Mouse (Mus musculus): ENCODE measurements around the gene Eif4h. TPM values are rescaled to one million over a fixed set of nuclear protein-coding genes. Genes with fewer than 3 reads are reported as not detected.
"Not testable (repeated sequence)": the region's sequence is repeated elsewhere in the genome, so short reads cannot be mapped to it uniquely, and the experiment has no call there.

Eif4h gene
- polyA plus RNA-seq, 1 experiment from 2014 or later, result 480 TPM

GRCm38 (mm10) chr5:134675956-134676759 is 36.9 kb upstream of the Eif4h start:
- H3K9me3 ChIP-seq, result no peaks in the 10 kb centered on the region
- peak; percentile 87 for ATAC-seq (ENCODE audit: low FRiP score, low read depth)
- no peaks in the 10 kb centered on the region for H3K27me3 ChIP-seq
- H3K4me1 ChIP-seq, result peaks cover 20% of the 10 kb centered on the region
- peak overlapping the region; percentile 80 for H3K27ac ChIP-seq
- H3K4me3 ChIP-seq, result peak overlapping the region; percentile 37
- H3K36me3 ChIP-seq, result peaks cover 26% of the 10 kb centered on the region
- peak overlapping the region; percentile 68 for H3K4me2 ChIP-seq (replicated peaks)
- H3K9ac ChIP-seq, result peak overlapping the region; percentile 66
- 6% methylated on average over 14 of the region's 14 CpGs for WGBS

- Histone ChIP-seq H3K4me1 (peaks cover 20% of the 10 kb centered on the region), H3K27ac (no peak overlapping the region), H3K27me3 (no peaks in the 10 kb centered on the region), H3K4me2 (replicated peaks) (no peak overlapping the region), H3K9ac (no peak overlapping the region), H3K4me3 (no peak overlapping the region), H3K36me3 (peaks cover 26% of the 10 kb centered on the region), H3K9me3 (no peaks in the 10 kb centered on the region)
- 74% methylated on average over 5 of the region's 5 CpGs for WGBS
- ATAC-seq (ENCODE audit: low FRiP score, low read depth), result no peak
Observed at GRCm38 (mm10) chr5:134674977-134675376, 35.7 kb upstream of the Eif4h start.

GRCm38 (mm10) chr5:134672611-134673010 is 33.3 kb upstream of the Eif4h start:
- ATAC-seq (ENCODE audit: low FRiP score, low read depth), result no peak
- H3K36me3 ChIP-seq, result peaks cover 49% of the 10 kb centered on the region
- H3K4me2 ChIP-seq (replicated peaks), result no peak overlapping the region
- H3K27me3 ChIP-seq, result no peaks in the 10 kb centered on the region
- no peaks in the 10 kb centered on the region for H3K9me3 ChIP-seq
- no peak overlapping the region for H3K9ac ChIP-seq
- H3K4me1 ChIP-seq, result peaks cover 20% of the 10 kb centered on the region
- 88% methylated on average over 6 of the region's 6 CpGs for WGBS
- H3K4me3 ChIP-seq, result no peak overlapping the region
- no peak overlapping the region for H3K27ac ChIP-seq

GRCm38 (mm10) chr5:134672198-134672516 is 32.9 kb upstream of the Eif4h start:
- Histone ChIP-seq H3K9me3 (no peaks in the 10 kb centered on the region), H3K4me2 (replicated peaks) (no peak overlapping the region), H3K9ac (no peak overlapping the region), H3K27ac (no peak overlapping the region), H3K27me3 (no peaks in the 10 kb centered on the region), H3K4me1 (peaks cover 18% of the 10 kb centered on the region), H3K36me3 (peaks cover 53% of the 10 kb centered on the region), H3K4me3 (no peak overlapping the region)
- WGBS, result 84% methylated on average over 1 of the region's 1 CpGs
- no peak for ATAC-seq (ENCODE audit: low FRiP score, low read depth)

GRCm38 (mm10) chr5:134671335-134672197 is 32.3 kb upstream of the Eif4h start:
- H3K9ac ChIP-seq, result no peak overlapping the region
- H3K27ac ChIP-seq, result no peak overlapping the region
- 74% methylated on average over 17 of the region's 17 CpGs for WGBS
- H3K4me3 ChIP-seq, result no peak overlapping the region
- no peak overlapping the region for H3K4me2 ChIP-seq (replicated peaks)
- no peaks in the 10 kb centered on the region for H3K27me3 ChIP-seq
- no peaks in the 10 kb centered on the region for H3K9me3 ChIP-seq
- no peak for ATAC-seq (ENCODE audit: low FRiP score, low read depth)
- H3K4me1 ChIP-seq, result peaks cover 13% of the 10 kb centered on the region
- peaks cover 58% of the 10 kb centered on the region for H3K36me3 ChIP-seq

- 78% methylated on average over 20 of the region's 20 CpGs for WGBS
- no peak overlapping the region for H3K4me2 ChIP-seq (replicated peaks)
- no peak overlapping the region for H3K27ac ChIP-seq
- ATAC-seq (ENCODE audit: low FRiP score, low read depth), result no peak
- H3K27me3 ChIP-seq, result no peaks in the 10 kb centered on the region
- H3K36me3 ChIP-seq, result peaks cover 79% of the 10 kb centered on the region
- no peaks in the 10 kb centered on the region for H3K9me3 ChIP-seq
- H3K9ac ChIP-seq, result no peak overlapping the region
- no peaks in the 10 kb centered on the region for H3K4me1 ChIP-seq
- no peak overlapping the region for H3K4me3 ChIP-seq
Observed at GRCm38 (mm10) chr5:134669001-134669708, 29.9 kb upstream of the Eif4h start.

GRCm38 (mm10) chr5:134668495-134668894 is 29.2 kb upstream of the Eif4h start:
- ATAC-seq (ENCODE audit: low FRiP score, low read depth), result no peak
- Histone ChIP-seq H3K9ac (no peak overlapping the region), H3K27ac (no peak overlapping the region), H3K4me2 (replicated peaks) (no peak overlapping the region), H3K36me3 (peaks cover 85% of the 10 kb centered on the region), H3K4me1 (no peaks in the 10 kb centered on the region), H3K9me3 (no peaks in the 10 kb centered on the region), H3K27me3 (no peaks in the 10 kb centered on the region), H3K4me3 (no peak overlapping the region)
- WGBS, result 37% methylated on average over 8 of the region's 8 CpGs

- Histone ChIP-seq H3K27me3 (no peaks in the 10 kb centered on the region), H3K4me2 (replicated peaks) (no peak overlapping the region), H3K9ac (no peak overlapping the region), H3K36me3 (peaks cover 50% of the 10 kb centered on the region), H3K27ac (no peak overlapping the region), H3K4me3 (no peak overlapping the region), H3K4me1 (peaks cover 9% of the 10 kb centered on the region), H3K9me3 (no peaks in the 10 kb centered on the region)
- no peak for ATAC-seq (ENCODE audit: low FRiP score, low read depth)
- WGBS, result 76% methylated on average over 4 of the region's 4 CpGs
Observed at GRCm38 (mm10) chr5:134656708-134657107, 17.4 kb upstream of the Eif4h start.

GRCm38 (mm10) chr5:134652015-134652414 is 12.7 kb upstream of the Eif4h start:
- Histone ChIP-seq H3K27me3 (no peaks in the 10 kb centered on the region), H3K4me2 (replicated peaks) (0 out of 2 replicates have a peak overlapping the region, but pooled peaks have one; percentile 7), H3K36me3 (peaks cover 9% of the 10 kb centered on the region), H3K9me3 (no peaks in the 10 kb centered on the region), H3K4me3 (no peak overlapping the region), H3K4me1 (peaks cover 11% of the 10 kb centered on the region), H3K9ac (no peak overlapping the region), H3K27ac (peak overlapping the region; percentile 63; the same call in 1 of the 2 replicates)
- 23% methylated on average over 7 of the region's 7 CpGs for WGBS
- ATAC-seq (ENCODE audit: low FRiP score, low read depth), result no peak

GRCm38 (mm10) chr5:134650926-134651325 is 11.6 kb upstream of the Eif4h start:
- Histone ChIP-seq H3K36me3 (no peaks in the 10 kb centered on the region), H3K4me2 (replicated peaks) (no peak overlapping the region), H3K27ac (no peak overlapping the region), H3K4me1 (peaks cover 11% of the 10 kb centered on the region), H3K27me3 (no peaks in the 10 kb centered on the region), H3K4me3 (no peak overlapping the region), H3K9ac (no peak overlapping the region), H3K9me3 (no peaks in the 10 kb centered on the region)
- 47% methylated on average over 4 of the region's 5 CpGs for WGBS
- no peak for ATAC-seq (ENCODE audit: low FRiP score, low read depth)

- not testable (repeated sequence) for H3K27ac ChIP-seq; H3K9ac ChIP-seq; ATAC-seq (ENCODE audit: low FRiP score, low read depth); H3K4me2 ChIP-seq (replicated peaks); H3K4me3 ChIP-seq; H3K36me3 ChIP-seq; H3K27me3 ChIP-seq; H3K9me3 ChIP-seq
- peaks cover 11% of the 10 kb centered on the region for H3K4me1 ChIP-seq
- WGBS, result 68% methylated on average over 3 of the region's 4 CpGs
Observed at GRCm38 (mm10) chr5:134648976-134649375, 9.7 kb upstream of the Eif4h start.

- no peaks in the 10 kb centered on the region for H3K36me3 ChIP-seq
- H3K4me3 ChIP-seq, result no peak overlapping the region
- 79% methylated on average over 2 of the region's 2 CpGs for WGBS
- H3K4me1 ChIP-seq, result peaks cover 8% of the 10 kb centered on the region
- H3K9me3 ChIP-seq, result no peaks in the 10 kb centered on the region
- H3K27ac ChIP-seq, result no peak overlapping the region
- no peak for ATAC-seq (ENCODE audit: low FRiP score, low read depth)
- no peak overlapping the region for H3K9ac ChIP-seq
- H3K4me2 ChIP-seq (replicated peaks), result no peak overlapping the region
- no peaks in the 10 kb centered on the region for H3K27me3 ChIP-seq
Observed at GRCm38 (mm10) chr5:134647394-134647793, 8.1 kb upstream of the Eif4h start.

Measured in limb, embryonic 13.5 days (tissue).